Mouse (Mus musculus): ENCODE data around the gene B9d1. TPM values are rescaled to one million over a fixed set of nuclear protein-coding genes. Genes with fewer than 3 reads are reported as not detected.

B9d1 gene
- polyA plus RNA-seq, 1 experiment from 2014 or later, result 13.3 TPM

DNA sequence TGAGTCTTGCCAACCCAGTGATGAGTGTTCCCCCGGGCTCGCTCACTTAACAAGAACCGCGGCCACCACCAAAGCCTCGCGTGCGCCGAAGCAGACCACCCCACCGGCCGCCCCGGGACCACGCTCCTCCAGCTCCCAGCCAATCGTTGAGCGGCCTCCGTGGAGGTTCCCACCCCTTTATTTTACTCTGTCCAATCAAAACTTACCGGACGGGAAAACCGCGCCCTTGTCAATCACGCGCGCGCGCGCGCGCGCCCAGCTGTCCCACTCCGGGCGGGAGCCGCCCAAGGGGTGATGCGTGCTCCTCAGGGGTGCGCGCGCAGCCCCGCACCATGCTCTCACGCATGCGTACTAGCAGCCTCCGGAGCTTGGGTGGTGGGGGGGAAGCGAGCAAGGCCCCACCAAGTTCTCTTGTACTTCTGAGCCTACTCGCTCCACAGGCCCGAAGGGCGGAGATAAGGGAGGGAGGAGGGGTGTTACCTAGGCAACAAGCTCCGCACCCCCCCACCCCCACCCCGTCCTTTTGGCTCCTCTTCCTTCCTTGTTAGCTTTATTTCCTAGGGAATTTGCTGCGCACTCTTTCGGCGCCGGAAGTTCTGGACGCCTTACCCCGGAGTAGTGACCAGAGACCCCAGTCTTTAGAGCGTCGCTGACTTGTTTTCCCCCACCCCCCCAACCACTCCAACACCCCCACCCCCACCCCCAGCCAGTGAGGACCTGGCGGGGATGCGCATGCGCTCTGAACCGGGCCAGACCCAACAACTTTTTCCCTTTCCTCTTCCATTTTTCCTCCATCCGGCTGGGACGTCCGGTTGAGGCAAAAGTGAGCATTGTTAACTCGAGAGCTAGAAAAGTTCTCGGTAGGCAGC lies 10.6 kb upstream of the B9d1 start, which contains the start of gene Mapk7:
Gene Mapk7 (minus strand): TSS at position 278 of the 869 bp plus-strand sequence.
- Histone ChIP-seq H3K4me1 (ENCODE audit: control insufficient read depth, insufficient read depth, low read length) (peaks cover 15% of the 10 kb centered on the region), H3K4me2 (peak within 1 kb of the TSS; percentile 95), H3K9me3 (replicated peaks; ENCODE audit: control insufficient read depth, low read length) (no peaks in the 10 kb centered on the region), H3K36me3 (ENCODE audit: control insufficient read depth, insufficient read depth, low read length) (peaks cover 24% of the 10 kb centered on the region), H3K9ac (ENCODE audit: low read depth, low read length) (peak within 1 kb of the TSS; percentile 88), H3K27ac (ENCODE audit: low read depth, low read length) (peak within 1 kb of the TSS; percentile 82), H3K27me3 (ENCODE audit: control insufficient read depth, insufficient read depth, low read length) (no peaks in the 10 kb centered on the region), H3K4me3 (ENCODE audit: low read depth, low read length) (peak within 1 kb of the TSS; percentile 94)
- WGBS (ENCODE audit: insufficient replicate concordance), result under 1% methylated on average over 62 of the region's 62 CpGs
- peak; percentile 89 for ATAC-seq (replicated peaks; ENCODE audit: insufficient number of reproducible peaks, low FRiP score, low TSS enrichment)

DNA sequence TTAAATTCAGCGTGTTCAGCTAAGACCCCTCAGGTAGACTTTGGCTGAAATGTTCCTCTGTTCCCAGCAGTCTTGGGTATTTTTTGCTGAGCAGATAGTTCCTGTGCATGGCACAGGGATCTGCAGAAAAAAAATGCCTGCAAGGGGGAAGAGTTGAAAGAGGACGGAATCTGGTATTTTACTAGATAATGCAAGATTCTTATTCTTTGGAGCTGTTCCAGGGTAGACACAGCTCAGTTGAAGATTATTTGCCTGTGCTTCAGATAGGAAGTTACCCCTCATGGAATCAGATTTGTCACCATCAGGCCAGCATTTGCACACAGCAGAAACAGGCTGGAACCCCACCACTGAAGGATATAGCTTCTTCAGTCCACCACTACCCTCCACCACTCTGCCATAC lies 9.4 kb upstream of the B9d1 start:
- H3K4me3 ChIP-seq (ENCODE audit: low read depth, low read length), result no peak overlapping the region
- no peaks in the 10 kb centered on the region for H3K27me3 ChIP-seq (ENCODE audit: control insufficient read depth, insufficient read depth, low read length)
- no peaks in the 10 kb centered on the region for H3K9me3 ChIP-seq (replicated peaks; ENCODE audit: control insufficient read depth, low read length)
- H3K9ac ChIP-seq (ENCODE audit: low read depth, low read length), result no peak overlapping the region
- H3K4me2 ChIP-seq, result no peak overlapping the region
- no peak overlapping the region for H3K27ac ChIP-seq (ENCODE audit: low read depth, low read length)
- WGBS (ENCODE audit: insufficient replicate concordance), result 79% methylated on average over 2 of the region's 2 CpGs
- ATAC-seq (replicated peaks; ENCODE audit: insufficient number of reproducible peaks, low FRiP score, low TSS enrichment), result no peak
- peaks cover 15% of the 10 kb centered on the region for H3K36me3 ChIP-seq (ENCODE audit: control insufficient read depth, insufficient read depth, low read length)
- peaks cover 15% of the 10 kb centered on the region for H3K4me1 ChIP-seq (ENCODE audit: control insufficient read depth, insufficient read depth, low read length)

- Histone ChIP-seq H3K27ac (ENCODE audit: low read depth, low read length) (no peak overlapping the region), H3K4me2 (no peak overlapping the region), H3K9ac (ENCODE audit: low read depth, low read length) (no peak overlapping the region), H3K36me3 (ENCODE audit: control insufficient read depth, insufficient read depth, low read length) (peaks cover 2% of the 10 kb centered on the region; the same call in 1 of the 2 replicates), H3K4me1 (ENCODE audit: control insufficient read depth, insufficient read depth, low read length) (peaks cover 15% of the 10 kb centered on the region), H3K27me3 (ENCODE audit: control insufficient read depth, insufficient read depth, low read length) (no peaks in the 10 kb centered on the region), H3K9me3 (replicated peaks; ENCODE audit: control insufficient read depth, low read length) (no peaks in the 10 kb centered on the region), H3K4me3 (ENCODE audit: low read depth, low read length) (no peak overlapping the region)
- WGBS (ENCODE audit: insufficient replicate concordance), result 53% methylated on average over 1 of the region's 1 CpGs
- no peak for ATAC-seq (replicated peaks; ENCODE audit: insufficient number of reproducible peaks, low FRiP score, low TSS enrichment)
Observed at GRCm38 (mm10) chr11:61497490-61497889, 7.5 kb upstream of the B9d1 start.

DNA sequence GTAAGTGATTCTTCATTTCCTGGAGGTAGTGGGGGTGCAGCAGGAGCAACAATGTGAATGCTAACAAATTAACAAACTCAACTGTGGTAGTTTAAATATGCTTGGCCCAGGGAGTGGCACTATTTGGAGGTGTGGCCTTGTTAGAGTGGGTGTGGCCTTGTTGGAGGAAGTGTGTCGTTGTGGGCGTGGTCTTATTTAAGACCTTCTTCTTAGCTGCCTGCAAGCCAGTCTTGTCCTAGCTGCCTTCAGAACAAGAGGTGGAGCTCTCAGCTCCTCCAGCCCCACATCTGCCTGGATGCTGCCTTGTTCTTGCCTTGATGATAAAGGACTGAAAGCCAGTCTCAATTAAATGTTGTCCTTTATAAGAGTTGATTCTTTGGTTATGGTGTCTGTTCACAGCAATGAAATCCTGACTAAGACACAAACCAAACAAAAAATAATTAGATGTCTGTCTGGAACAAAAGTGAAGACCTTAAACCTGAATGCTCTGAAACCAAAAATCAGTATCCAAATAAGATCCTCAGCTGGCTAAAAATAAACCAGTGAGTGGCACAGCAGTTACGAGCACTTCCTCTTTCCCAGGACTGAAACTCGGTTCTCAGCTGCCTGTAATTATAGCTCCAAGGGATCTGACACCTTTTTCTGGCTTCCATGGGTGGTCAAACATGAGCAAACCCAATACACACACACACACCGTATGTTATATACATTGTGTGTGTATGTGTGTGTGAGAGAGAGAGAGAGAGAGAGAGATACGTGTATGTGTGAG lies 6.0 kb upstream of the B9d1 start:
- Histone ChIP-seq H3K27me3 (ENCODE audit: control insufficient read depth, insufficient read depth, low read length) (no peaks in the 10 kb centered on the region), H3K27ac (ENCODE audit: low read depth, low read length) (peak overlapping the region; percentile 35), H3K4me1 (ENCODE audit: control insufficient read depth, insufficient read depth, low read length) (peaks cover 7% of the 10 kb centered on the region; the same call in 1 of the 2 replicates), H3K4me3 (ENCODE audit: low read depth, low read length) (no peak overlapping the region), H3K9ac (ENCODE audit: low read depth, low read length) (peak overlapping the region; percentile 39; the same call in 1 of the 2 replicates), H3K9me3 (replicated peaks; ENCODE audit: control insufficient read depth, low read length) (no peaks in the 10 kb centered on the region), H3K4me2 (no peak overlapping the region), H3K36me3 (ENCODE audit: control insufficient read depth, insufficient read depth, low read length) (no peaks in the 10 kb centered on the region)
- WGBS (ENCODE audit: insufficient replicate concordance), result 61% methylated on average over 6 of the region's 6 CpGs
- ATAC-seq (replicated peaks; ENCODE audit: insufficient number of reproducible peaks, low FRiP score, low TSS enrichment), result no peak

- no peaks in the 10 kb centered on the region for H3K36me3 ChIP-seq (ENCODE audit: control insufficient read depth, insufficient read depth, low read length)
- no peak overlapping the region for H3K9ac ChIP-seq (ENCODE audit: low read depth, low read length)
- 75% methylated on average over 8 of the region's 8 CpGs for WGBS (ENCODE audit: insufficient replicate concordance)
- no peak overlapping the region for H3K4me3 ChIP-seq (ENCODE audit: low read depth, low read length)
- H3K4me2 ChIP-seq, result no peak overlapping the region
- no peaks in the 10 kb centered on the region for H3K9me3 ChIP-seq (replicated peaks; ENCODE audit: control insufficient read depth, low read length)
- H3K27ac ChIP-seq (ENCODE audit: low read depth, low read length), result no peak overlapping the region
- no peaks in the 10 kb centered on the region for H3K27me3 ChIP-seq (ENCODE audit: control insufficient read depth, insufficient read depth, low read length)
- no peak for ATAC-seq (replicated peaks; ENCODE audit: insufficient number of reproducible peaks, low FRiP score, low TSS enrichment)
- H3K4me1 ChIP-seq (ENCODE audit: control insufficient read depth, insufficient read depth, low read length), result peaks cover 9% of the 10 kb centered on the region; the same call in 1 of the 2 replicates
Observed at GRCm38 (mm10) chr11:61503933-61504332, 1.0 kb upstream of the B9d1 start.

GRCm38 (mm10) chr11:61514953-61515352 lies 10.0 kb downstream of the B9d1 start:
- Histone ChIP-seq H3K9me3 (replicated peaks; ENCODE audit: control insufficient read depth, low read length) (no peaks in the 10 kb centered on the region), H3K4me2 (no peak overlapping the region), H3K36me3 (ENCODE audit: control insufficient read depth, insufficient read depth, low read length) (0 out of 2 replicates have a peak, but pooled peaks cover 2% of the 10 kb centered on the region), H3K4me3 (ENCODE audit: low read depth, low read length) (no peak overlapping the region), H3K4me1 (ENCODE audit: control insufficient read depth, insufficient read depth, low read length) (peaks cover 13% of the 10 kb centered on the region), H3K9ac (ENCODE audit: low read depth, low read length) (no peak overlapping the region), H3K27me3 (ENCODE audit: control insufficient read depth, insufficient read depth, low read length) (no peaks in the 10 kb centered on the region), H3K27ac (ENCODE audit: low read depth, low read length) (no peak overlapping the region)
- ATAC-seq (replicated peaks; ENCODE audit: insufficient number of reproducible peaks, low FRiP score, low TSS enrichment), result no peak
- WGBS (ENCODE audit: insufficient replicate concordance), result 37% methylated on average over 3 of the region's 3 CpGs

DNA sequence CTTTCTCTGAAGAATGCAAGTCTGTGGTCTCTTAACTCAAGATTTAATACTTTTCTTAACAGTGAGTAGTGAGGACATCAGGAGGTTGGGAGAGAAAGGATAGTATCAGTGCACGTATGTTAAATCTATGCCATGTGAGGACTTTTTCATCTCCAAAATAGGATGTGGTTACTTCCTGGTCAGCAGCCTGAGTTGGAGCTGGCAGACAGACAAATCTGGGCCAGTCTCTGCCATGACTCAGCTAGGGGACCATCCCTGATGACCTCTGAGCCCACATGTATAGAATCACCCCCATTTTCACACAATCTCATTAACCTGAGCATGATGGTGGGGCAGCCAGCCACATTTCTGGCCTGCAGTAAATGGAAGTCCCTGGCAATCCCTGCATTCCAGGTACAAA lies 13.0 kb downstream of the B9d1 start:
- Histone ChIP-seq H3K27ac (ENCODE audit: low read depth, low read length) (no peak overlapping the region), H3K36me3 (ENCODE audit: control insufficient read depth, insufficient read depth, low read length) (0 out of 2 replicates have a peak, but pooled peaks cover 4% of the 10 kb centered on the region), H3K27me3 (ENCODE audit: control insufficient read depth, insufficient read depth, low read length) (no peaks in the 10 kb centered on the region), H3K4me1 (ENCODE audit: control insufficient read depth, insufficient read depth, low read length) (peaks cover 13% of the 10 kb centered on the region), H3K4me3 (ENCODE audit: low read depth, low read length) (no peak overlapping the region), H3K9me3 (replicated peaks; ENCODE audit: control insufficient read depth, low read length) (no peaks in the 10 kb centered on the region), H3K9ac (ENCODE audit: low read depth, low read length) (no peak overlapping the region), H3K4me2 (no peak overlapping the region)
- no peak for ATAC-seq (replicated peaks; ENCODE audit: insufficient number of reproducible peaks, low FRiP score, low TSS enrichment)
- WGBS (ENCODE audit: insufficient replicate concordance), result 77% methylated on average over 1 of the region's 1 CpGs

DNA sequence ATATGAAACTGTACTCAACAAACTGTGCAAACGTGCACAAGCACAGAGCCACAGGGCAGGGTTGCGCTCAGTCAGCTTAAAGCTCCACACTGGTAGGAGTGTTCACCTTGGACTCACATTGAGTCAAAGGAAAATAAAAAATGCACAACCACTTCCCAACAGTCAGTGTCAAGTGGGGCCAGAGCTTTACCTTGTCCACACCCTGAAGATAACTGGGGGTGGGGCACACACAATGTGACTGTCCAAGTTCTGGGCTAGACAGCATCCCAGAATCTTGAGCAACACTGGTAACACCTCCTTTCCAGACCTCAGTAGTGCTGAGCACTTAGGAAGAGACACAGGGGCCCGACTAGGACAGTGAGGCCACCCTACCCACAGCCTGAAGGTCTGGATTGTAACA lies 13.9 kb downstream of the B9d1 start:
- H3K27me3 ChIP-seq (ENCODE audit: control insufficient read depth, insufficient read depth, low read length), result no peaks in the 10 kb centered on the region
- no peak overlapping the region for H3K9ac ChIP-seq (ENCODE audit: low read depth, low read length)
- H3K9me3 ChIP-seq (replicated peaks; ENCODE audit: control insufficient read depth, low read length), result no peaks in the 10 kb centered on the region
- H3K4me1 ChIP-seq (ENCODE audit: control insufficient read depth, insufficient read depth, low read length), result peaks cover 13% of the 10 kb centered on the region
- WGBS (ENCODE audit: insufficient replicate concordance), result 59% methylated on average over 3 of the region's 3 CpGs
- ATAC-seq (replicated peaks; ENCODE audit: insufficient number of reproducible peaks, low FRiP score, low TSS enrichment), result no peak
- H3K4me2 ChIP-seq, result no peak overlapping the region
- H3K4me3 ChIP-seq (ENCODE audit: low read depth, low read length), result no peak overlapping the region
- peak overlapping the region; percentile 37; the same call in 1 of the 2 replicates for H3K27ac ChIP-seq (ENCODE audit: low read depth, low read length)
- 0 out of 2 replicates have a peak, but pooled peaks cover 4% of the 10 kb centered on the region for H3K36me3 ChIP-seq (ENCODE audit: control insufficient read depth, insufficient read depth, low read length)

All from heart, embryonic 11.5 days (tissue).